Mouse (Mus musculus): ENCODE measurements around the gene Ice1. TPM values are rescaled to one million over a fixed set of nuclear protein-coding genes. Genes with fewer than 3 reads are reported as not detected.
A peak's percentile ranks its signal among the peaks of the same experiment; 100 is the strongest.

Gene Ice1
- polyA plus RNA-seq, 1 experiment from 2014 or later: 8.3 TPM

GRCm38 (mm10) chr13:70643408-70644082 is 6.1 kb upstream of the Ice1 start:
- Histone ChIP-seq H3K9me3 (ENCODE audit: control insufficient read depth, low read length) (no peaks in the 10 kb centered on the region), H3K9ac (ENCODE audit: low read depth, low read length) (no peak overlapping the region), H3K27ac (ENCODE audit: low read length) (no peak overlapping the region), H3K4me3 (ENCODE audit: low read length) (no peak overlapping the region), H3K4me1 (ENCODE audit: control insufficient read depth, insufficient read depth, low read length) (0 out of 2 replicates have a peak, but pooled peaks cover 2% of the 10 kb centered on the region), H3K4me2 (ENCODE audit: low read depth, low read length) (no peak overlapping the region), H3K27me3 (replicated peaks; ENCODE audit: control insufficient read depth, insufficient read depth, low read length) (no peaks in the 10 kb centered on the region), H3K36me3 (ENCODE audit: control insufficient read depth, insufficient read depth, low read length) (no peaks in the 10 kb centered on the region)
- peak; percentile 19; the same call in 1 of the 2 replicates for ATAC-seq
- WGBS: 19% methylated on average over 10 of the region's 10 CpGs

GRCm38 (mm10) chr13:70641941-70642340 is 4.5 kb upstream of the Ice1 start:
- Histone ChIP-seq H3K4me1 (ENCODE audit: control insufficient read depth, insufficient read depth, low read length) (0 out of 2 replicates have a peak, but pooled peaks cover 2% of the 10 kb centered on the region), H3K9me3 (ENCODE audit: control insufficient read depth, low read length) (no peaks in the 10 kb centered on the region), H3K36me3 (ENCODE audit: control insufficient read depth, insufficient read depth, low read length) (no peaks in the 10 kb centered on the region), H3K4me2 (ENCODE audit: low read depth, low read length) (no peak overlapping the region), H3K27ac (ENCODE audit: low read length) (no peak overlapping the region), H3K9ac (ENCODE audit: low read depth, low read length) (no peak overlapping the region), H3K4me3 (ENCODE audit: low read length) (no peak overlapping the region), H3K27me3 (replicated peaks; ENCODE audit: control insufficient read depth, insufficient read depth, low read length) (no peaks in the 10 kb centered on the region)
- WGBS: 77% methylated on average over 4 of the region's 4 CpGs
- no peak for ATAC-seq

GRCm38 (mm10) chr13:70641381-70641780 is 3.9 kb upstream of the Ice1 start:
- Histone ChIP-seq H3K9ac (ENCODE audit: low read depth, low read length) (no peak overlapping the region), H3K27ac (ENCODE audit: low read length) (no peak overlapping the region), H3K4me2 (ENCODE audit: low read depth, low read length) (no peak overlapping the region), H3K27me3 (replicated peaks; ENCODE audit: control insufficient read depth, insufficient read depth, low read length) (no peaks in the 10 kb centered on the region), H3K36me3 (ENCODE audit: control insufficient read depth, insufficient read depth, low read length) (no peaks in the 10 kb centered on the region), H3K4me1 (ENCODE audit: control insufficient read depth, insufficient read depth, low read length) (peaks cover 7% of the 10 kb centered on the region), H3K9me3 (ENCODE audit: control insufficient read depth, low read length) (no peaks in the 10 kb centered on the region), H3K4me3 (ENCODE audit: low read length) (no peak overlapping the region)
- WGBS: 83% methylated on average over 5 of the region's 5 CpGs
- no peak for ATAC-seq

GRCm38 (mm10) chr13:70639639-70640038 is 2.2 kb upstream of the Ice1 start:
- H3K27ac ChIP-seq (ENCODE audit: low read length): no peak overlapping the region
- H3K9ac ChIP-seq (ENCODE audit: low read depth, low read length): no peak overlapping the region
- WGBS: 71% methylated on average over 3 of the region's 3 CpGs
- peaks cover 13% of the 10 kb centered on the region for H3K4me1 ChIP-seq (ENCODE audit: control insufficient read depth, insufficient read depth, low read length)
- no peak overlapping the region for H3K4me2 ChIP-seq (ENCODE audit: low read depth, low read length)
- no peaks in the 10 kb centered on the region for H3K36me3 ChIP-seq (ENCODE audit: control insufficient read depth, insufficient read depth, low read length)
- no peak for ATAC-seq
- no peak overlapping the region for H3K4me3 ChIP-seq (ENCODE audit: low read length)
- H3K9me3 ChIP-seq (ENCODE audit: control insufficient read depth, low read length): no peaks in the 10 kb centered on the region
- H3K27me3 ChIP-seq (replicated peaks; ENCODE audit: control insufficient read depth, insufficient read depth, low read length): no peaks in the 10 kb centered on the region

GRCm38 (mm10) chr13:70637662-70638291 is 343 bp upstream of the Ice1 start:
- peak overlapping the region; percentile 91 for H3K9ac ChIP-seq (ENCODE audit: low read depth, low read length)
- H3K27ac ChIP-seq (ENCODE audit: low read length): peak overlapping the region; percentile 92
- peaks cover 13% of the 10 kb centered on the region for H3K4me1 ChIP-seq (ENCODE audit: control insufficient read depth, insufficient read depth, low read length)
- peak; percentile 97 for ATAC-seq
- WGBS: under 1% methylated on average over 42 of the region's 42 CpGs
- peak overlapping the region; percentile 69 for H3K4me2 ChIP-seq (ENCODE audit: low read depth, low read length)
- H3K9me3 ChIP-seq (ENCODE audit: control insufficient read depth, low read length): no peaks in the 10 kb centered on the region
- no peaks in the 10 kb centered on the region for H3K36me3 ChIP-seq (ENCODE audit: control insufficient read depth, insufficient read depth, low read length)
- peak overlapping the region; percentile 89 for H3K4me3 ChIP-seq (ENCODE audit: low read length)
- no peaks in the 10 kb centered on the region for H3K27me3 ChIP-seq (replicated peaks; ENCODE audit: control insufficient read depth, insufficient read depth, low read length)

- ATAC-seq: no peak
- Histone ChIP-seq H3K4me1 (ENCODE audit: control insufficient read depth, insufficient read depth, low read length) (peaks cover 13% of the 10 kb centered on the region), H3K4me3 (ENCODE audit: low read length) (peak overlapping the region; percentile 89), H3K9me3 (ENCODE audit: control insufficient read depth, low read length) (no peaks in the 10 kb centered on the region), H3K4me2 (ENCODE audit: low read depth, low read length) (peak overlapping the region; percentile 69), H3K36me3 (ENCODE audit: control insufficient read depth, insufficient read depth, low read length) (no peaks in the 10 kb centered on the region), H3K27ac (ENCODE audit: low read length) (no peak overlapping the region), H3K9ac (ENCODE audit: low read depth, low read length) (peak overlapping the region; percentile 91), H3K27me3 (replicated peaks; ENCODE audit: control insufficient read depth, insufficient read depth, low read length) (no peaks in the 10 kb centered on the region)
- WGBS: 25% methylated on average over 10 of the region's 10 CpGs
Observed at GRCm38 (mm10) chr13:70636706-70637105, 728 bp downstream of the Ice1 start.

GRCm38 (mm10) chr13:70635591-70635990 is 1.8 kb downstream of the Ice1 start:
- no peak overlapping the region for H3K4me2 ChIP-seq (ENCODE audit: low read depth, low read length)
- 60% methylated on average over 2 of the region's 2 CpGs for whole genome bisulfite sequencing
- H3K9ac ChIP-seq (ENCODE audit: low read depth, low read length): no peak overlapping the region
- no peaks in the 10 kb centered on the region for H3K9me3 ChIP-seq (ENCODE audit: control insufficient read depth, low read length)
- H3K36me3 ChIP-seq (ENCODE audit: control insufficient read depth, insufficient read depth, low read length): no peaks in the 10 kb centered on the region
- H3K27ac ChIP-seq (ENCODE audit: low read length): no peak overlapping the region
- no peak for ATAC-seq
- H3K4me1 ChIP-seq (ENCODE audit: control insufficient read depth, insufficient read depth, low read length): peaks cover 13% of the 10 kb centered on the region
- H3K4me3 ChIP-seq (ENCODE audit: low read length): no peak overlapping the region
- no peaks in the 10 kb centered on the region for H3K27me3 ChIP-seq (replicated peaks; ENCODE audit: control insufficient read depth, insufficient read depth, low read length)

- Histone ChIP-seq H3K4me3 (ENCODE audit: low read length) (no peak overlapping the region), H3K9ac (ENCODE audit: low read depth, low read length) (no peak overlapping the region), H3K9me3 (ENCODE audit: control insufficient read depth, low read length) (no peaks in the 10 kb centered on the region), H3K4me2 (ENCODE audit: low read depth, low read length) (no peak overlapping the region), H3K4me1 (ENCODE audit: control insufficient read depth, insufficient read depth, low read length) (no peaks in the 10 kb centered on the region), H3K27ac (ENCODE audit: low read length) (no peak overlapping the region), H3K36me3 (ENCODE audit: control insufficient read depth, insufficient read depth, low read length) (peaks cover 2% of the 10 kb centered on the region; the same call in 1 of the 2 replicates), H3K27me3 (replicated peaks; ENCODE audit: control insufficient read depth, insufficient read depth, low read length) (no peaks in the 10 kb centered on the region)
- WGBS: 85% methylated on average over 4 of the region's 4 CpGs
- no peak for ATAC-seq
Observed at GRCm38 (mm10) chr13:70626416-70626815, 11.0 kb downstream of the Ice1 start.

GRCm38 (mm10) chr13:70625665-70626064 is 11.8 kb downstream of the Ice1 start:
- Histone ChIP-seq H3K9me3 (ENCODE audit: control insufficient read depth, low read length) (no peaks in the 10 kb centered on the region), H3K36me3 (ENCODE audit: control insufficient read depth, insufficient read depth, low read length) (peaks cover 3% of the 10 kb centered on the region; the same call in 1 of the 2 replicates), H3K4me1 (ENCODE audit: control insufficient read depth, insufficient read depth, low read length) (no peaks in the 10 kb centered on the region), H3K4me2 (ENCODE audit: low read depth, low read length) (no peak overlapping the region), H3K27ac (ENCODE audit: low read length) (no peak overlapping the region), H3K4me3 (ENCODE audit: low read length) (no peak overlapping the region), H3K27me3 (replicated peaks; ENCODE audit: control insufficient read depth, insufficient read depth, low read length) (no peaks in the 10 kb centered on the region), H3K9ac (ENCODE audit: low read depth, low read length) (no peak overlapping the region)
- ATAC-seq: no peak
- WGBS: 62% methylated on average over 1 of the region's 1 CpGs

Data from intestine, embryonic 16.5 days (tissue).